ENCODE assay signal across 25 mouse cellular contexts in genomic region chr6:30751209-30751608, GRCm38 (mm10). TPM values are rescaled to one million over a fixed set of nuclear protein-coding genes. Genes with fewer than 3 reads are reported as not detected.
DNase-seq lines count a peak whose midpoint lies in the region; ATAC-seq and TF ChIP-seq lines count a peak whose summit lies in the region.
"Had no signal": no experiment of that assay in that cellular context is flagged by ENCODE, and none has a peak within 500 bp of the region (broad histone marks: within the 10 kb centered on the region; RNA-seq: fewer than 3 reads in every experiment).

No protein-coding gene starts in this region.

- no peaks in the 10 kb centered on the region for H3K27me3 ChIP-seq in embryonic facial prominence, embryonic 12.5 days
- no peaks in the 10 kb centered on the region for H3K27me3 ChIP-seq in embryonic facial prominence, embryonic 10.5 days (replicated peaks; ENCODE audit: low read depth, poor library complexity, severe bottlenecking)
- H3K27me3 ChIP-seq in heart, embryonic 12.5 days (replicated peaks), result no peaks in the 10 kb centered on the region
- no peaks in the 10 kb centered on the region for H3K27me3 ChIP-seq in limb, embryonic 14.5 days (ENCODE audit: control insufficient read depth, insufficient read depth, low read length)
- H3K27me3 ChIP-seq in limb, embryonic 10.5 days (ENCODE audit: low read depth, poor library complexity, severe bottlenecking), result no peaks in the 10 kb centered on the region
- H3K27me3 ChIP-seq: CH12.LX; embryonic facial prominence, embryonic 15.5 days; forebrain, embryonic 12.5 days; Patski had no signal

- 79% methylated on average over 2 of the region's 2 CpGs for WGBS in embryonic facial prominence, embryonic 12.5 days
- 86% methylated on average over 2 of the region's 2 CpGs for WGBS in embryonic facial prominence, embryonic 10.5 days
- 80% methylated on average over 2 of the region's 2 CpGs for WGBS in heart, embryonic 12.5 days
- WGBS in limb, embryonic 14.5 days, result 80% methylated on average over 2 of the region's 2 CpGs
- 90% methylated on average over 2 of the region's 2 CpGs for WGBS in limb, embryonic 10.5 days

- H3K4me2 ChIP-seq in embryonic facial prominence, embryonic 12.5 days (replicated peaks), result no peak overlapping the region
- no peak overlapping the region for H3K4me2 ChIP-seq in heart, embryonic 12.5 days
- H3K4me2 ChIP-seq in limb, embryonic 14.5 days (replicated peaks; ENCODE audit: low read depth, low read length, severe bottlenecking), result no peak overlapping the region
- H3K4me2 ChIP-seq: embryonic facial prominence, embryonic 15.5 days; forebrain, embryonic 12.5 days had no signal

- DNase-seq in embryonic facial prominence, embryonic 10.5 days (ENCODE audit: low spot score), result no peak
- no peak for DNase-seq in heart, postnatal 10 days
- DNase-seq in limb, embryonic 14.5 days (ENCODE audit: low spot score), result no peak
- no peak for DNase-seq in limb, embryonic 10.5 days (ENCODE audit: low spot score)
- DNase-seq: adrenal gland, adult 8-10 months; adrenal gland, postnatal 14 days; adrenal gland, postnatal 36 days; B cell, adult 2 months; cerebellum, adult 11-12 months; cerebellum, adult 2 months; cerebellum, adult 9-10 months; cerebellum, postnatal 10 days; cerebellum, postnatal 25 days had no signal

- TF ChIP-seq POLR2A in limb, embryonic 14.5 days (IDR thresholded peaks at IDR 0.05; ENCODE audit: borderline replicate concordance, extremely low read depth, insufficient read depth, insufficient read length), result no peak

- no peak overlapping the region for H3K4me3 ChIP-seq in embryonic facial prominence, embryonic 12.5 days
- no peak overlapping the region for H3K4me3 ChIP-seq in embryonic facial prominence, embryonic 10.5 days
- H3K4me3 ChIP-seq in heart, embryonic 12.5 days, result no peak overlapping the region
- no peak overlapping the region for H3K4me3 ChIP-seq in limb, embryonic 14.5 days (replicated peaks; ENCODE audit: low read length)
- no peak overlapping the region for H3K4me3 ChIP-seq in limb, embryonic 10.5 days
- H3K4me3 ChIP-seq: embryonic facial prominence, embryonic 15.5 days; erythroblast, embryonic 14.5 days; forebrain, embryonic 10.5 days; forebrain, embryonic 12.5 days had no signal

- H3K9me3 ChIP-seq in embryonic facial prominence, embryonic 12.5 days, result no peaks in the 10 kb centered on the region
- H3K9me3 ChIP-seq in embryonic facial prominence, embryonic 10.5 days, result no peaks in the 10 kb centered on the region
- H3K9me3 ChIP-seq in heart, embryonic 12.5 days (replicated peaks), result no peaks in the 10 kb centered on the region
- H3K9me3 ChIP-seq in limb, embryonic 14.5 days (ENCODE audit: control insufficient read depth, low read length), result no peaks in the 10 kb centered on the region
- H3K9me3 ChIP-seq in limb, embryonic 10.5 days (replicated peaks), result no peaks in the 10 kb centered on the region
- H3K9me3 ChIP-seq: embryonic facial prominence, embryonic 15.5 days; forebrain, embryonic 10.5 days; forebrain, embryonic 12.5 days; G1E had no signal

- no peaks in the 10 kb centered on the region for H3K4me1 ChIP-seq in embryonic facial prominence, embryonic 12.5 days
- H3K4me1 ChIP-seq in embryonic facial prominence, embryonic 10.5 days, result no peaks in the 10 kb centered on the region
- H3K4me1 ChIP-seq in heart, embryonic 12.5 days (replicated peaks), result no peaks in the 10 kb centered on the region
- H3K4me1 ChIP-seq in limb, embryonic 14.5 days (ENCODE audit: control insufficient read depth, insufficient read depth, low read length), result no peaks in the 10 kb centered on the region
- no peaks in the 10 kb centered on the region for H3K4me1 ChIP-seq in limb, embryonic 10.5 days
- H3K4me1 ChIP-seq: forebrain, embryonic 10.5 days; forebrain, embryonic 12.5 days had no signal

- peaks cover 35% of the 10 kb centered on the region for H3K36me3 ChIP-seq in embryonic facial prominence, embryonic 12.5 days
- H3K36me3 ChIP-seq in embryonic facial prominence, embryonic 10.5 days (replicated peaks), result peaks cover 49% of the 10 kb centered on the region
- peaks cover 27% of the 10 kb centered on the region for H3K36me3 ChIP-seq in heart, embryonic 12.5 days
- peaks cover 40% of the 10 kb centered on the region for H3K36me3 ChIP-seq in limb, embryonic 14.5 days (ENCODE audit: control insufficient read depth, insufficient read depth, low read length)
- H3K36me3 ChIP-seq in limb, embryonic 10.5 days, result peaks cover 46% of the 10 kb centered on the region

- 0 out of 2 replicates have a peak, but pooled peaks have one; percentile 54 for ATAC-seq in embryonic facial prominence, embryonic 12.5 days (ENCODE audit: insufficient number of reproducible peaks, insufficient read depth, low FRiP score, low TSS enrichment)
- peak; percentile 18; the same call in 1 of the 2 replicates for ATAC-seq in heart, embryonic 12.5 days (ENCODE audit: insufficient number of reproducible peaks, low FRiP score)
- ATAC-seq in limb, embryonic 14.5 days (ENCODE audit: low FRiP score, low read depth), result 0 out of 2 replicates have a peak, but pooled peaks have one; percentile 18
- ATAC-seq: activated CD4-positive, CD25-positive, alpha-beta regulatory T cell, adult 4 months; CD4-positive, CD25-positive, alpha-beta regulatory T cell, adult 4 months; forebrain, embryonic 14.5 days; Patski had no signal

- intact Hi-C loops in heart, postnatal 10 days (cut with DNase I), result no loop called here

- H3K9ac ChIP-seq in embryonic facial prominence, embryonic 12.5 days, result no peak overlapping the region
- no peak overlapping the region for H3K9ac ChIP-seq in heart, embryonic 12.5 days
- H3K9ac ChIP-seq in limb, embryonic 14.5 days (ENCODE audit: low read depth, low read length, severe bottlenecking), result no peak overlapping the region
- H3K9ac ChIP-seq: embryonic facial prominence, embryonic 15.5 days; forebrain, embryonic 12.5 days had no signal

- H3K27ac ChIP-seq in embryonic facial prominence, embryonic 12.5 days, result no peak overlapping the region
- H3K27ac ChIP-seq in embryonic facial prominence, embryonic 10.5 days (replicated peaks), result no peak overlapping the region
- H3K27ac ChIP-seq in heart, embryonic 12.5 days (ENCODE audit: poor library complexity, severe bottlenecking), result no peak overlapping the region
- no peak overlapping the region for H3K27ac ChIP-seq in limb, embryonic 14.5 days (replicated peaks; ENCODE audit: low read depth, low read length)
- H3K27ac ChIP-seq in limb, embryonic 10.5 days, result no peak overlapping the region
- H3K27ac ChIP-seq: embryonic facial prominence, embryonic 15.5 days; forebrain, embryonic 10.5 days; forebrain, embryonic 12.5 days had no signal

RNA-seq across cellular contexts. Expression of gene Mest, which starts 27.9 kb away (rescaled TPM):
- 1,207 and 1,222 TPM in 2 replicates for polyA plus RNA-seq in embryonic facial prominence, embryonic 12.5 days (2016; fragmentation: Nextera tagmentation; extraction: Ambion mirVana)
- 1,878 and 2,201 TPM in 2 replicates for polyA plus RNA-seq in embryonic facial prominence, embryonic 10.5 days (2016; fragmentation: Nextera tagmentation; extraction: Ambion mirVana)
- 3,424 and 3,742 TPM in 2 replicates for polyA plus RNA-seq in heart, embryonic 12.5 days (2016; fragmentation: Nextera tagmentation; extraction: Ambion mirVana)
- total RNA-seq in heart, postnatal 10 days (2021), result 100 to 1,000 TPM; 192 to 215 TPM
- 3,348 and 4,195 TPM in 2 replicates for polyA plus RNA-seq in limb, embryonic 14.5 days (2012; rRNA removed)
- 2,178 and 2,321 TPM in 2 replicates for polyA plus RNA-seq in limb, embryonic 14.5 days (2014; fragmentation: Nextera tagmentation; extraction: Ambion mirVana)
- 3,140 and 3,810 TPM in 2 replicates for polyA plus RNA-seq in limb, embryonic 10.5 days (2016; fragmentation: Nextera tagmentation; extraction: Ambion mirVana)

RNA-seq across cellular contexts. Expression of gene Cep41, which starts 57.7 kb away (rescaled TPM):
- 23.8 and 26.3 TPM in 2 replicates for polyA plus RNA-seq in embryonic facial prominence, embryonic 12.5 days (2016; fragmentation: Nextera tagmentation; extraction: Ambion mirVana)
- 17.7 and 17.9 TPM in 2 replicates for polyA plus RNA-seq in embryonic facial prominence, embryonic 10.5 days (2016; fragmentation: Nextera tagmentation; extraction: Ambion mirVana)
- 11.9 TPM in 2 replicates for polyA plus RNA-seq in heart, embryonic 12.5 days (2016; fragmentation: Nextera tagmentation; extraction: Ambion mirVana)
- total RNA-seq in heart, postnatal 10 days (2021), result 1 to 10 TPM; 2.3 to 4.1 TPM
- polyA plus RNA-seq in limb, embryonic 14.5 days (2012; rRNA removed), result 44.3 and 48.5 TPM in 2 replicates
- 41.1 and 50.9 TPM in 2 replicates for polyA plus RNA-seq in limb, embryonic 14.5 days (2014; fragmentation: Nextera tagmentation; extraction: Ambion mirVana)
- 28.8 and 33.1 TPM in 2 replicates for polyA plus RNA-seq in limb, embryonic 10.5 days (2016; fragmentation: Nextera tagmentation; extraction: Ambion mirVana)
